Mouse (Mus musculus): ENCODE data around the gene Zfp709. TPM values are rescaled to one million over a fixed set of nuclear protein-coding genes. Genes with fewer than 3 reads are reported as not detected.

Zfp709 gene
- total RNA-seq (2023) = 3.0 and 3.1 TPM in 2 replicates

DNA sequence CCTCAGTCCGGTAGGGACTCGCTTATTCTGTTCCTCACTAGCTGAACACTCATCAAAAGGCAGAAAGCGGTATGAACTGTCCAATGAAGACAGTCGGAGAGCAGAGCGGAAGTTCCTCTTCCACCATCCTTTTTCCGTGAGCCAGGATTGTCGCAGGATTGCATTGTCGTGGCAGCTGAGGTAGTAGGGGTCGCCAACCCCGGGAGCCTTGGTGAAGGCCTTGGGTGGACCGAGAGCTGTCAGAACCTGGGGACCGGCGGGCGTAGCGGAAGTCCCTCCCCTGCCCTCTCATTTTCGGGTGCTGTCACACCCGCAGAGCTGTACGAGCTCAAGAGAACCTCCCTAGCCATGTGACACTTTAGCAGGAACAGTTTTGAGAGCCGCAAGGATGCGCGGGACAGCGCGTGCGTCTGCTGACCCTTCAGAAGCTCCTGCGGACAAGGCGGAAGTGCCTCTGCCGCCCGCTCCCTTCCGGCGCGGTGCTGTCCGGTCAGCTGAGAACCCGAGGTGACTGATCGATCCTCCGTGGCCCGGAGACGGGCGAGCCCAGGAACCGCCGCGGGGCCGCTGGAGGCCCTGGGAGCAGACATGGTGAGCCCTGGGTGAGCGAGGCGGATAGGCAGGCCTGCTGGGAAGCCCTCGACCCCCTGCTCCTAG is at the start of gene Zfp709:
TSS of gene Zfp709 (plus strand) at position 402 of the 657 bp plus-strand sequence.

DNA sequence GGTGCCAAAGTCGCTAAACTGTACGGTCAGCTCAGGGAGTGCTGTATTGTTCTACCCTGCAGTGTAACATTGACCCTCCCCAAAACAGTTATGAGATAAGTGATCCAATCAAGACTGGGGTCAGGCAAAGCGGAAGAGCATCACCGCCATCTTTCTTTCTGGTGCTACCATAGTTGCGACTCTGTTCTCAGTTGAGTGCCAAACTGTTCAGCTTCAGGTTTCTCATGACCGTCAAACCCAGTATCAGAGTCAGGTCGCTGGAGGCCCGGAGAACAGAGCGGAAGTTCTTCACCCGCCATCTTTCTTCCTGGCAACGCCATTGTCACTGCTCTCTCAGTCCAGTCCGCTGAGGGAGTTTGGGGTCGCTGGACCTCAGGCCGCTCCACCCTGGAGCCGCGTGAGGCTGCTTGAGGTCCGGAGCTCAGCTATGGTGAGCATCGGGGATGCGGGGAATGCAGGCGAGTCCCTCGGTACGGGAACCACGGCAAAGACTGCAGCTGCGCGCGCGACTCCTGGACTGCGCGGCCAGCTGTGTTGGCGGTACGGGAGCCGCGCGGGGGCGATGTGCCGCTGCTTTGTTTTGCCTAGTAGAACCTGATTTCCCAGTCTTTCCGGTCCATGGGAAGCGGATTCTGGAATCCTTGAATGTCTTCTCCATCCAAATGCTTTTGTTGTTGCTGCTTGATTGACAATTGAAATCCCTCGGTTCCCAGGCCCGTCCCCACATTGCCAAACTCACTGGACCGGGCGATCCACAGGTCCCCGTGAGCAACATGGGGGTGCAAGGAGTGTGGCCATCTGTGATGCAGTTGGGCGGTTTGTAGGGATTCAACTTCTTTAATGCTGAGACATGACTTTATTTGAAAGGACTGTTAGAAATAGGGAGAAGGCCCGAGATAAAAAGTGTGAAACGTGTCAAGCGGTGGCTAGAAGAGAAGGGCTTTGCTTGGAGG is 26.8 kb downstream of the Zfp709 start, which contains the start of the genes Zfp882 and Zfp617:
TSS of gene Zfp882 (plus strand) at position 300 of the 953 bp plus-strand sequence.
TSS of gene Zfp617 (plus strand) at position 327 of the 953 bp plus-strand sequence.

Other genes with a start within 250 kb of the Zfp709 start
- gene Unc13a, start 210.3 kb upstream of the Zfp709 start, total RNA-seq (2023) = 0.05 TPM in 1 of 2 replicates, not detected in the other
- gene Jak3, start 205.7 kb upstream of the Zfp709 start, total RNA-seq (2023) = 13.1 and 17.7 TPM in 2 replicates
- gene Insl3, start 192.8 kb upstream of the Zfp709 start, total RNA-seq (2023) = 4.4 and 7.4 TPM in 2 replicates
- gene B3gnt3, start 180.2 kb upstream of the Zfp709 start, total RNA-seq (2023) = 0.16 TPM in 1 of 2 replicates, not detected in the other
- 35.1 and 36.3 TPM in 2 replicates for gene Fcho1, start 156.3 kb upstream of the Zfp709 start, total RNA-seq (2023)
- gene Zfp882, start 26.6 kb downstream of the Zfp709 start, total RNA-seq (2023) = 0.93 and 1.8 TPM in 2 replicates
- 5.9 and 8.3 TPM in 2 replicates for gene Zfp617, start 26.6 kb downstream of the Zfp709 start, total RNA-seq (2023)
- 6.7 and 7.6 TPM in 2 replicates for gene Zfp961, start 69.0 kb downstream of the Zfp709 start, total RNA-seq (2023)
- gene Cyp4f18, start 127.6 kb downstream of the Zfp709 start, total RNA-seq (2023) = 288 and 392 TPM in 2 replicates
- 0.50 and 0.98 TPM in 2 replicates for gene Olfr372, start 159.2 kb downstream of the Zfp709 start, total RNA-seq (2023)
- gene Olfr373, start 201.2 kb downstream of the Zfp709 start, total RNA-seq (2023) = 0.68 and 1.6 TPM in 2 replicates
- gene Olfr374, start 225.0 kb downstream of the Zfp709 start, total RNA-seq (2023) = 0.27 and 1.1 TPM in 2 replicates